Mouse (Mus musculus): ENCODE results near the gene Csf1.

The Csf1 gene

DNA sequence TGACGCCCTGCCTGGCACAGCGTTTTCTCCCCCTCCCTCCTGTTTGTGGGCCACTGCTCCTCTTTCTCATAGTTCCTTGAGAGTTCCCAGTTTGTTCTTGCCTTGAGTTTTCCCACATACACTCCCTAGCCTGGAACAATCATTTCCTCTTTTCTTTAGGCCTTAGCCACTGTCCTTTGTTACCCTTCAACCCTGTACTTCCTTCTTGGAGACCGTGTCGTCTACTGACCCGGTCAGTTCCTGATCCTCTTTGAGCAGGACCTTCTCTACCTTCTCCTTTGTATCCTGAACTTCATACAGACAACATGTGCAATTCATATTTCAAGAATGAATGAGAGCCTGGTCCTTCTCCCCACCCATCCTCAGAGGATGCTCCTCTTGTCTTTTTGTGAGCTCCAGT is 21.0 kb upstream of the Csf1 start:
- no peak for DNase-seq (ENCODE audit: low read depth)

GRCm38 (mm10) chr3:107778016-107778415 is 17.7 kb upstream of the Csf1 start:
- no peak for DNase-seq (ENCODE audit: low read depth)

- no peak for DNase-seq (ENCODE audit: low read depth)
Observed at GRCm38 (mm10) chr3:107776295-107776694, 16.0 kb upstream of the Csf1 start.

DNA sequence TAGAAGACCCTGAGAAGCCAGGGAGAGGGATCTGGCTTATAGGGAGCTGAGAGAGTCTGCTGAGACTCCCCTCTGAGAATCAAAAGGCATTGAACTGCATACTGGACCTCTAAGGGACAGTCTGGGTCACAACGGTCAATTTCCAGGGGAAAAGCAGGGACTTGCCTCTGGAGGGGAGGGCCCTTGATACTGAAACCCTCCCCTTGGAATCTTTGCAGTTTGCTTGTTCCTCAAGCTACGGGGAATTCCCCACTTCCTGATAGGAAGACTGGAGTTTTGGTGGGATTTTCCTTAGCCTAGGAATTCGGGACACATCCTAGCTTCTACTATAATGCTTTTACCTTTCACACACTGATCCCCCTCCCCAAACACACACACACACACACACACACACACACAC is 15.5 kb upstream of the Csf1 start:
- DNase-seq (ENCODE audit: low read depth), result no peak

- DNase-seq (ENCODE audit: low read depth), result no peak
Observed at GRCm38 (mm10) chr3:107775056-107775455, 14.8 kb upstream of the Csf1 start.

GRCm38 (mm10) chr3:107772860-107773259 is 12.6 kb upstream of the Csf1 start:
- DNase-seq (ENCODE audit: low read depth), result no peak

GRCm38 (mm10) chr3:107769692-107770091 is 9.4 kb upstream of the Csf1 start:
- no peak for DNase-seq (ENCODE audit: low read depth)

- DNase-seq (ENCODE audit: low read depth), result no peak
Observed at GRCm38 (mm10) chr3:107768104-107768989, 8.1 kb upstream of the Csf1 start.

- no peak for DNase-seq (ENCODE audit: low read depth)
Observed at GRCm38 (mm10) chr3:107766804-107767203, 6.5 kb upstream of the Csf1 start.

GRCm38 (mm10) chr3:107765979-107766378 is 5.7 kb upstream of the Csf1 start:
- DNase-seq (ENCODE audit: low read depth), result no peak

DNA sequence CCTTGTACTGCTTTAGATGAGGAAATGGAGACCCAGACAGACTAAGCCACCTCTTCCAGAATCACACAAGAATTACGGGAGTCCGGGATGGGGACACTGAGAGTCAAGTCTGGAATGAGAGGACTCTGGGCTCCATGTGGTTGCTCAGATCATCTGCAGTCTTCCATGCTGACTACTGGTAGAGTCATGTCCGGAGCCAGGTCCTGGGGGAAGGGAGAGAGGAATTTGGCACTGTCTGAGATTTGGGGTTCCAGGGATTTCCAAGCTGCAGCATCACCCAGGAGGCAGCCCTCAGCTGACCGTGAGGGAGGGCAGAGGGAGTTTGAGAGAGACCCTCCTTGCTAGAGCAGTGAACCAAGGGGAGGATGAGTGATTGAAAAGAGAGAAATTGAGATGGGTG is 3.3 kb upstream of the Csf1 start:
- no peak for DNase-seq (ENCODE audit: low read depth)

- DNase-seq (ENCODE audit: low read depth), result no peak
Observed at GRCm38 (mm10) chr3:107761446-107761845, 1.2 kb upstream of the Csf1 start.

DNA sequence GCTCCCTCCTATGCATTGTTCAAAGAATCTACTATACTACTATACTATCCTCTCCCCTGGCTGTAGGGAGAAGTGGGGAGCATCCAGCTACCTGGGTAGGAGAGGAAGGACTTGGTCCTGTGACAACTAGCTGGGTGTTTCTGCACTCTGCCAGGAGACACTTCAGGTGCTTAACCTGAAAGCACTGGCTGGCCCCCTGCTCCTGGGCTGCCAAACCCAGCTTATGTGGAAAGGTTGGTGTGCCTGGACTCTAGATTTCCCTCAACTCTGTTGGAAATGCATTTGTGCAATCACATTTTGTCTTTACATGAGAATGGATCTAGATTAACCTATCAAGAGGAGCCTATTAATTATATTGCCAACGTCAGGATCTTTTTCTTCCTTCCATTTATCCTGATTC is 502 bp upstream of the Csf1 start:
- no peak for DNase-seq (ENCODE audit: low read depth)

GRCm38 (mm10) chr3:107758638-107759037 is 1.6 kb downstream of the Csf1 start:
- DNase-seq (ENCODE audit: low read depth), result no peak

- no peak for DNase-seq (ENCODE audit: low read depth)
Observed at GRCm38 (mm10) chr3:107758176-107758575, 2.1 kb downstream of the Csf1 start.

GRCm38 (mm10) chr3:107757365-107758129 is 2.7 kb downstream of the Csf1 start:
- DNase-seq (ENCODE audit: low read depth), result no peak

DNA sequence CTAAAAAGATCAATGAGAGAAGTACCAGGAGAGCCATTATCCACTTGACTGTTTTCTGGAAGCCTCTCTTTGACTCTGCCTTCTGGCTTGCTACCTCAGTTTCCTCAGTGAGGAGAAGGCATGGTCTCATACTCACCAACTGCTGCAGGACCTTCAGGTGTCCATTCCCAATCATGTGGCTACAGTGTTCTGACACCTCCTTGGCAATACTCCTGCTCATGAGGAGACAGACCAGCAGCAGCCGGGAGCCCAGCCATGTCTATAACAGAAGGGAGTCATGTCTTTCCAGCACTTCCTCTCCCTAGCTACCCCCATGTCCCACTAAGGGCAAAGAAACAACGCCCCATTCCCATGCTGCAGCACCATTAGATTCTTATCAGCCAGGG is 3.8 kb downstream of the Csf1 start:
- no peak for DNase-seq (ENCODE audit: low read depth)

DNA sequence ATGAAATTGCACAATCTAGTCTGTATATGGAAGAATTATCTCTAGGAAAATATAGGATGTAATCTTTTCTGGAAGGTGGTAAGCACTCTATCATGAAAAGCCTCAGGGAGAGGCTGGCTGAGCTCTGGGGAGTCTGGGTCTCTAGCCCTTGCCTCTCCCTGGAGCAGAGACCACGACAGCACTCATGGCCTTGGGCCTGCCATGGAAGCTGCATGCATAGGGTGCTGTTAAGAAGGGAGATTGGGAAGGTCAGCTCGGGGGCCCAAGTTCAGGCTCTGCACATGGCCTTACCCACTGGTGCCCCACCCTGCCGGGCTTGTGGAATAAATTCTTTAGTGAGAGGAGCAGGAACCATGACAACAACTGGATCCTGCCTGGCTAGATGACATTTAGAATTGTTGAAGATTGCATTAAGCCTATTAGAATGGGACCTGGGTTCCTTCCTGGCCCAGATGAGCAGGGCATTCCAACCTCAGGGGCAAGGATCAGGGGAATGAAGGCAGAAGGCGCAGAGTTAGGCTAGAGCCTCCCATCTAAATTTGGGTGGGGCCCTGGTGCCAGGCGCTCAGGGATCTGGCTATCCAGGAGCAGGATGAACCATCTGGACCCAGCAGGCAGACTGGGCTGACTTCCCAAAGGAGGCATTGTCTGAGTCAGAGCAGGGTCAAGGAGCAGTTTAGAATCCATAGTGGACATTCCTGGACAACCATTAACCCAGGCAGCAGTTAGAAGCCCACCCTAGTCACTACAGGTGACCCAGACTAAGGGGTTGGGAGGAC is 4.4 kb downstream of the Csf1 start:
- no peak for DNase-seq (ENCODE audit: low read depth)

DNA sequence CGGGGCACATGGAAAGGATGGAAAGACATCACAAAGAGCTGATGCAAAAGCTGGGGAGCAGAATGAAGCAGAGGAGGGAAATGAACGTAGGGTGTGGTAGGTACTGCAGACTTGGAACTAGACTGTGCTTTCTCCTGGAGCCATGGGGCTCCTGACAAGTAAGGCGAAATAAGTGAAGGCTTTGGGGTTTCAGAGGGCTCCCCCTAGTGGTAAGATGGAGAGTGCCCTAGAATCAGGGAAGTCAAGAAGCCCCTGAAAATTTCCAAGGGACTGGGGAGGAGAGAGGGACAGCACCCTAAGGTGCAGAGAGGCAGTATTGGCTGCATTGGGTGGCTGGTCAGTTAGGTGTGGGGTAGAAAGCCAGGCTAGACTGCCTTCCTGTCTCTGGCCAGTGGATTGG is 5.6 kb downstream of the Csf1 start:
- DNase-seq (ENCODE audit: low read depth), result peak; percentile 62

- no peak for DNase-seq (ENCODE audit: low read depth)
Observed at GRCm38 (mm10) chr3:107751607-107752006, 8.7 kb downstream of the Csf1 start.

- DNase-seq (ENCODE audit: low read depth), result no peak
Observed at GRCm38 (mm10) chr3:107750775-107751540, 9.3 kb downstream of the Csf1 start.

DNA sequence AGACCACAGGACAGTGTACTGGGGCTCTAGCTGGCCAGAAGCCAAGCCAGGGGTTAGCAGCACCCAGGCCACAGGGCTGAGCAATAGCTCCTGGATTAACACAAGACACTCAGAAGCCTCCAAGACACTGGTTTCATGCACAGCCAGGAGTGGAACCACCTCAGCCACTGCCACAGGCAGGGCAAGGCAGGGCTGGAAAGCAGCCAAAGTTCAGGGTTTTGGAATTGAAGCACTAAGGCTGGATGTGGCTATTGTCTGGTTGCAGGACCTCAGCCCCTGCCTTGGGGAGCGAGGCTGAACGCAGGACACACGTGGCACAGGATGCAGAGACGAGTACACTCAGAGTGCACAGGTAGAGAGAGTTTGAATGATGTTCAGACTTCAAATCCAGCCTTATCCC is 10.8 kb downstream of the Csf1 start:
- no peak for DNase-seq (ENCODE audit: low read depth)

All from c-Kit-positive CD71-negative TER-119-negative erythroid progenitor cells, embryonic 14.5 days (primary cell).